Mouse (Mus musculus) erythroid progenitor cell, adult 5-6 weeks (primary cell): ENCODE results near the gene Col26a1. TPM values are rescaled to one million over a fixed set of nuclear protein-coding genes. Genes with fewer than 3 reads are reported as not detected.
"Not testable (repeated sequence)": the region's sequence is repeated elsewhere in the genome, so short reads cannot be mapped to it uniquely, and the experiment has no call there.

ENCODE experiments used
- ATAC-seq: replicated peaks from 2 replicates; pipeline ENCODE4 v1.8.0; 2016; ENCODE audit warnings: moderate number of reproducible peaks, mild to moderate bottlenecking, moderate TSS enrichment, inconsistent platforms; ENCODE audit not compliant: poor library complexity, low FRiP score, severe bottlenecking
- total RNA-seq, 2 experiments: library from RNA; stranded (forward) in 1 of 2; stranded (reverse) in 1 of 2; fragments of 150-400 nt in 1 of 2; fragments of 186-747, 209-891 nt in 1 of 2; gene quantifications; 2 replicates each; pipeline versions ENCODE4 v1.2.3 to v1.2.4; 2015 to 2017; ENCODE audit warnings: low replicate concordance in 2 of 2

The Col26a1 gene
- total RNA-seq, 2 experiments from 2014 or later, result not detected

DNA sequence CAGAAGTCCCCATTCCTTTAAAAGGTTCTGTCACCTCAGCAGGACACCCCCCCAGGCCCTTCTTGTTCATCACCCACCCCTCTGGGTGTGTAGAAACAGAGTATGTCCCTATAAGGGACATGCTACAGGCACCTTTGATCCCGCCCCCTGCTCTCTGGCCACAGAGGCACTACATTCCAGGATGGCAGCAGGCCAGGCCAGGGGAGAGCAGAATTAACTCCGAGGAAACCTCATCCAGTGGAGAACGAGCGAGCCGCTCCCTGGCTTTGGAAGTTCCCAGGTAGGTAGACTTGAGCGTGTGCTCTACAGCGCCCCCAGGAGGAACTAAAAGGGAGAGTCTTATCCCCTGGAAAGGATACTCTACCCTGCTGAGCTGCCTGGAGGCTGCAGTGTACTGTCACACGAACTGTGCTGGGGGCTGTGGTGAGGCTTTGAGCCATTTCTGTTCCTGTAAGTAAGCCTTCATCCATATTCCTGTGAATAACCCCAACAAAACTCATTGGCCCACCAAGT, 118.8 kb downstream of the Col26a1 start:
- ATAC-seq, result no peak

GRCm38 (mm10) chr5:136760345-136760744, 122.7 kb downstream of the Col26a1 start:
- no peak for ATAC-seq

- ATAC-seq, result no peak
These were observed 123.2 kb downstream of the Col26a1 start for GRCm38 (mm10) chr5:136759781-136760180.

DNA sequence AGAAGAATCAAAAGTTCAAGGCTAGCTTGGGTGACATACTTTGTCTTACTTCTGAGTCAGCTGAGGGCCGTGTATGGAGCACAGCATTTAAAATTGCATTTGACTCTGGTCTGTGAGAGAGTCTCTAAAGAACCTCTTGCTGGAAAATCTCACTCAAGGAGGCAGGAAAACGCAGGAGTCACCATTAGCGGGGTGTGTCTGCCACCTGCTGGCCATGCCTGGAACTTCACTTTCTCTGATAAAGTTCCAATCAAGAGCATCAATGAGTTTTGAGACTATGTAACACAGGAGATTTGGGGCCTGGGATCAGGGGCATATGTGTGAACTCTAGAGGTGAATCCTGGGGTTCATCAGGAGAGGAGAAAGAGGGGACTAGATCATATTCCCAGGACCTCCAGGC, 127.3 kb downstream of the Col26a1 start:
- no peak for ATAC-seq

GRCm38 (mm10) chr5:136754053-136754591, 128.9 kb downstream of the Col26a1 start:
- ATAC-seq, result no peak

- ATAC-seq, result not testable (repeated sequence)
These were observed 129.8 kb downstream of the Col26a1 start for GRCm38 (mm10) chr5:136753176-136753575.

- no peak for ATAC-seq
These were observed 130.9 kb downstream of the Col26a1 start for GRCm38 (mm10) chr5:136752104-136752503.

DNA sequence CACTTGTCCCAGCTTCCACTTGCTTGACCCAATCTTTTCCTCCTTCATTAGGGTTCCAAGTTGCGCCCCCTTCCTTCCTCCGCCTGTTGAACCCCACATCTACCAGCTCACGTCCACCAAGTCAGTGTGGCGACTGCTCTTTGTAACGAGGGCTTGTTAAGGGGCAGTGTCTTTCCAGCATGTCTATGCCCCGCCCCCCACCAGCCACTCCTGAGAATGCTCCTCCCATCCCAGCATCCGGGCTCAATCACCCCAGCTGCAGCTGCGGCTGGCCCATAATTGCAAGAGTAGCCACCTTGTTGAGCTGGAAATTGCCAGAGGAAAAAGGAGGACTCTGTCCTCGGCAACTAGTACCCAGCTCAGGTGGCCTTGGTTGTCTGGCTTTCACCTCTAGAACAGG, 136.4 kb downstream of the Col26a1 start:
- no peak for ATAC-seq

- ATAC-seq, result no peak
These were observed 144.1 kb downstream of the Col26a1 start for GRCm38 (mm10) chr5:136738918-136739317.

DNA sequence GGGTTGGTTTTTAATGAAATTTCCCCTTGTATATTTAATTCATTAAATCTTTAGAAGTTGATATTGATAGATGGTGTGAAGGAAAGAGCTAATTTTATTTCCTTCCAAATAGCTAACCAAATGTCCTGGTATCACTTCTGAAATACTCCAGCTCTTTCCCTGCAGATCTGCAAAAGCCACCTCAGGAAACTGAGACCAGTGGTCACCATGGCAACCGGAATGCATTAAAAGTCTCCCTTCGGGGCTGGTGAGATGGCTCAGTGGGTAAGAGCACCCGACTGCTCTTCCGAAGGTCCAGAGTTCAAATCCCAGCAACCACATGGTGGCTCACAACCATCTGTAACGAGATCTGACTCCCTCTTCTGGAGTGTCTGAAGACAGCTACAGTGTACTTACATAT, 156.7 kb downstream of the Col26a1 start:
- ATAC-seq, result not testable (repeated sequence)

DNA sequence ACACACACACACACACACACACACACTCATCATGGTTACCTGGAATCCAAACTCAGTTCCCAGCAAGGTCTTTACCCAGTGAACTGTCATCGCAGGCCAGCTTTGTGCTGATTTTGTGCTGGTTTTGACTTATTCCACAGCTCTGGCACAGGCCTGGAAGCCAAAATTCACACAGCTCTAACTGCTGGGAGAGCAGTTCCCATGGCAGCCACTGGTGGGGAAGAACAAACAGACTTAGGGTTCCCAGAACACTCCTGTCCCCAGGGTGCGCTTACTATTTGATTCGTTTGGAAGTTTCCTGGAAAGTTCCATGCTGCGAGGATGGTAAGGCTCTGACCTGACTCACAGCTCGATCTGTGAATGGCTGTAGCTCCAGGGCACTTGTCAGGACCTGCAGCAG, 161.4 kb downstream of the Col26a1 start:
- no peak for ATAC-seq

- ATAC-seq, result no peak
These were observed 164.4 kb downstream of the Col26a1 start for GRCm38 (mm10) chr5:136718656-136719055.

DNA sequence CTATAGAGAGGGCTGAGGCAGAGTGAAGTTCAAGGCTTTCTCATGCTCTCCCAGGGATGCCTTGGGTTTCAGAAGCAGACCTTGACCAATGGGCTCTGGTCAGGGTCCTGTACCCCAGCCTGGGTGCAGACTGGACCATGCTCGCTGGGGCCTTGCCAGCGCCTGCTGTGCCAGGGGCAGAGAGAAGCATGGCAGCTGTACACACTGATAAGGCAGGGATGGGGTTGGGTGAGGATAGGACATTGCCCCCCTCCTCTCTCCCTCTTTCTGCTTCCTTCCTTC, 165.5 kb downstream of the Col26a1 start:
- ATAC-seq, result 0 out of 2 replicates have a peak, but pooled peaks have one; percentile 30

DNA sequence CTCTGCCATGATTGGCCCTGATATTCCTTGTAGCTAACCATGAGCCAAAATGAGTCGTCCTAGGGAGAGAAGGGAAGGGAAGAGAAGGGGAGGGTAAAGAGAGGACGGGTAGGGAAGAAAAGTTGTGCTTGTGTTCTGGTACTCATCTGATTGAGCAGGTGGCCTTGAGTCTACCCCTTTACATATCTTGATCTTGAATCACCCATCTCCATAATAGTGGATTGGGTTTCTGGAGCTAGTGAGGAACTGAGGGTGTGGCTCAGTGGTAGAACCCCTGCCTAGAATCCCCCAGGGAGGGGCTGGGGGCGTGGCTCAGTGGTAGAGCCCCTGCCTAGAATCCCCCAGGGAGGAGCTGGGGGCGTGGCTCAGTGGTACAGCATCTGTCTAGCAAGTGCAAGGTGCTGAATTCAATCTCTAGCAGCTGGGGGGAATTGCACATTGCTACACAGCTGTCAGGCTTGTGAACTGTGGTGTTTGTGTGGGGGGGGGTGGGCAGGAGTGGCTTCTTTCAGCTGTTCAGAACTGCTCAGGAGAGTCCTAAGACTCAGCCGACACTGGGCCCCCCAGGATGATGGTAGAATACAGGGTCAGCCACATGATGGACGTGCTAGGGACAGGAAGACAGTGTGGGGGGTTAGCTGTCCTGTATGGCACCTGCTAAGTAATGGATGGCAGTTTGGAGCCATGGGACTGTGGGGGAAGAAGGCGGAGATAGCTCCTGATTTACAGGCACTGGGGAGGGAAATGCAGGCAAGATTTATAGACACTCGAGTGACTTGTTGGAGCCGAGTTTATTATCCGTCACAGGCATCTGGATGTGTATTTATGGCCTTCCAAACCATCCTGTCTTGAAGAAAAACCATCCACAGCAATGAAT, 166.1 kb downstream of the Col26a1 start:
- no peak for ATAC-seq

DNA sequence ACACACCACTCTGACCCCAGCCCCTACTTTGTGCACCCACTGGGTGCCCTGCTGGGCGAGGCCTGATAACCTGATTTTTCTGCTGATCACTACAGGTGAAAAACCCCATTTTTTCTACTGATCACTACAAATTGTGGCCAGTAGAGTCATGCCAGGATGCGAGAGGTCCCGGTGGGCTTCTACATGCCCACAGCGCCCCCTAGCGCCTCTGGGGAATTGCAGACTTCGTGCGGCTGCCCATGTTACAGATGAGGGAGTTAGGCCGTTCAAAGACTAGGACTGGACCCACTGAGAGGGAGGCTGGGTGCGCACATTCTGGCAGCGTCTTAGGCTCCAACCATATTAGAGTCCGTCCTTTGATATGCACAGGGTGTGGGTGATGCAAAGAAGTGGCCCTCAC, 168.1 kb downstream of the Col26a1 start:
- no peak for ATAC-seq

GRCm38 (mm10) chr5:136714232-136714875, 168.7 kb downstream of the Col26a1 start:
- no peak for ATAC-seq

DNA sequence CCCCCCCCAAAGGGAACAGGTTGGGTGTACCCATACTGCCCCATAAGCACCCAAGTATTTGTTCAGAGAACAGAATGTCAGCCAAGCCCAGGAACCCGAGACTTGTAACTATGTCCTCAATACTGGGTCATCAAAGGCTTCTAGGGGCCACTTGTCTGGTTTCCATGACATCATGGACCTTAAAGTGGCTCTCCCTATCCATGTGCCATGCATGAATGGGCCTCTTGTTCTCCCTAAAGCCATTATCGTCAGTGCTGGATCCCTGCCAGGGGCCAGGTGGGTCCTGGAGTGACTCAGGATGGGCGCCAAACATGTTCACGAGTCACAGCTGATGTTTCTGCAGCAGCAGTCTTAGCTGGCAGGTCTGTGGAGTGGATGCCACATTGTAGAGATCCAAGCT, 172.3 kb downstream of the Col26a1 start:
- no peak for ATAC-seq

DNA sequence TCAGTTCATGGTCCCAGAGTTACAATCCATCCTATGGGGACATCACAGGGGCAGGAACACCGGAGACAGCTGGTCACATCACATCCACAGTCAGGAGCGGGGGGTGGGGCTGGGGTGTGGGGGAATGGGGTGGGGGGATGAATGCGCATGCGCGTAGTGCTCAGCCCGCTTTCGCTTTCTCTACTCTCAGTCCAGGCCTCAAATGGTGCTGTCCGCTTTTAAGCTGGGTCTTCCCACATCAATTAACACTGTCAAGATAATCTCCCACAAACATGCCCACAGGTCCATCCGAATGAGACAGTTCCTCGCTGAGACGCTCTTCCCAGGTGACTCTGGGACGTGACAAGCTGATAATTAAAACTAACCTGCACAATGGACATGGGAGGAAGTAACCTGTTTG, 174.9 kb downstream of the Col26a1 start:
- ATAC-seq, result no peak

GRCm38 (mm10) chr5:136706803-136707202, 176.2 kb downstream of the Col26a1 start:
- ATAC-seq, result no peak

DNA sequence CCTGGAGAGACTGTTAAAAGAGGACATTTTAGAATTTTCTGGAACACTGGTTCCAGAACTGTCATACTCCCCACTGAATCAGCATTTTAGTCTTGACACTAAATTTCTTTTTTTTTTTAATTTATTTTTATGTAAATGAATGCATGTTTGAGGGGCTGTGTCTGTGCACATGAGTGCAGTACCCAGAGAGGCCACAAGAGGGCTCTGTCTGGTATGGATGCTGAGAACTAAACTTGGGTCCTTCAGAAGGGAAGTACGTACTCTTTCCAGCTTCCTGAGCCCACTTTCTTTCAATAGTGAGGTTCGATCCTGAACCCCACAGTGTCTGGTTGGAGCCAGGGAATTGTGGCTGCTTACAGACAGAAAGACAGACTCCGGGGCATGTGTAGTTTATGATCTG, 177.5 kb downstream of the Col26a1 start:
- no peak for ATAC-seq

GRCm38 (mm10) chr5:136704151-136704550, 178.9 kb downstream of the Col26a1 start:
- ATAC-seq, result no peak
